ENCODE assay signal across 11 mouse cellular contexts in genomic region chr3:36449292-36450165, GRCm38 (mm10). TPM values are rescaled to one million over a fixed set of nuclear protein-coding genes. Genes with fewer than 3 reads are reported as not detected.
DNase-seq lines count a peak whose midpoint lies in the region; ATAC-seq and TF ChIP-seq lines count a peak whose summit lies in the region.
"Had no signal": no experiment of that assay in that cellular context is flagged by ENCODE, and none has a peak within 500 bp of the region (broad histone marks: within the 10 kb centered on the region; RNA-seq: fewer than 3 reads in every experiment).

No protein-coding gene starts in this region.

- no peaks in the 10 kb centered on the region; the same call in 1 of the 2 replicates for H3K4me1 ChIP-seq in kidney, postnatal 0 days (replicated peaks; ENCODE audit: insufficient read depth, low read length)
- H3K4me1 ChIP-seq in heart, embryonic 16.5 days (ENCODE audit: control insufficient read depth, insufficient read depth, low read length): peaks cover 33% of the 10 kb centered on the region
- H3K4me1 ChIP-seq in megakaryocyte, embryonic 14.5 days: peaks cover 38% of the 10 kb centered on the region
- H3K4me1 ChIP-seq in intestine, embryonic 16.5 days (ENCODE audit: control insufficient read depth, insufficient read depth, low read length): no peaks in the 10 kb centered on the region
- H3K4me1 ChIP-seq in forebrain, embryonic 11.5 days (replicated peaks; ENCODE audit: control insufficient read depth, insufficient read depth, low read length): no peaks in the 10 kb centered on the region
- H3K4me1 ChIP-seq: midbrain, embryonic 12.5 days had no signal

- peak overlapping the region; percentile 19; the same call in 1 of the 2 replicates for H3K27ac ChIP-seq in kidney, postnatal 0 days
- H3K27ac ChIP-seq in heart, embryonic 16.5 days (ENCODE audit: low read length): peak overlapping the region; percentile 83
- H3K27ac ChIP-seq in intestine, embryonic 16.5 days (ENCODE audit: low read length): no peak overlapping the region
- H3K27ac ChIP-seq in forebrain, embryonic 11.5 days (ENCODE audit: low read depth, low read length): no peak overlapping the region
- H3K27ac ChIP-seq: midbrain, embryonic 12.5 days had no signal

- no peak overlapping the region for H3K9ac ChIP-seq in kidney, postnatal 0 days (ENCODE audit: low read depth, low read length)
- peak overlapping the region; percentile 54 for H3K9ac ChIP-seq in heart, embryonic 16.5 days (ENCODE audit: low read length)
- no peak overlapping the region for H3K9ac ChIP-seq in intestine, embryonic 16.5 days (ENCODE audit: low read depth, low read length)
- H3K9ac ChIP-seq in forebrain, embryonic 11.5 days (ENCODE audit: low read length): no peak overlapping the region
- H3K9ac ChIP-seq: midbrain, embryonic 12.5 days had no signal

- peak; percentile 25 for DNase-seq in kidney, postnatal 0 days (ENCODE audit: low spot score)
- no peak for DNase-seq in kidney, postnatal 14 days
- DNase-seq in embryo, embryonic 10.5 days (ENCODE audit: low spot score): peak; percentile 36
- no peak for DNase-seq in forebrain, embryonic 11.5 days (ENCODE audit: low spot score)
- no peak for DNase-seq in layer of hippocampus, adult 9-11 months

- peak; percentile 53; the same call in 1 of the 2 replicates for ATAC-seq in kidney, postnatal 0 days (replicated peaks; ENCODE audit: low FRiP score, low read depth)
- peak; percentile 75 for ATAC-seq in heart, embryonic 16.5 days (replicated peaks; ENCODE audit: extremely low read depth, insufficient read depth, low FRiP score)
- no peak; the same call in 1 of the 2 replicates for ATAC-seq in intestine, embryonic 16.5 days
- no peak for ATAC-seq in forebrain, embryonic 11.5 days (replicated peaks; ENCODE audit: low FRiP score)
- ATAC-seq: intestine, postnatal 0 days had no signal

- WGBS in kidney, postnatal 0 days: 38% methylated on average over 20 of the region's 20 CpGs
- WGBS in heart, embryonic 16.5 days: 22% methylated on average over 20 of the region's 20 CpGs
- WGBS in intestine, embryonic 16.5 days: 49% methylated on average over 20 of the region's 20 CpGs
- 48% methylated on average over 20 of the region's 20 CpGs for WGBS in forebrain, embryonic 11.5 days

- H3K4me3 ChIP-seq in kidney, postnatal 0 days (replicated peaks; ENCODE audit: low read depth, low read length): no peak overlapping the region
- no peak overlapping the region for H3K4me3 ChIP-seq in heart, embryonic 16.5 days (ENCODE audit: low read length)
- peak overlapping the region; percentile 82 for H3K4me3 ChIP-seq in megakaryocyte, embryonic 14.5 days (replicated peaks)
- H3K4me3 ChIP-seq in intestine, embryonic 16.5 days (ENCODE audit: low read length): no peak overlapping the region
- H3K4me3 ChIP-seq in forebrain, embryonic 11.5 days (ENCODE audit: low read depth, low read length): no peak overlapping the region
- H3K4me3 ChIP-seq: midbrain, embryonic 12.5 days had no signal

- peaks cover 34% of the 10 kb centered on the region; the same call in 1 of the 2 replicates for H3K36me3 ChIP-seq in kidney, postnatal 0 days (ENCODE audit: insufficient read depth, low read length)
- peaks cover 48% of the 10 kb centered on the region for H3K36me3 ChIP-seq in heart, embryonic 16.5 days (ENCODE audit: control insufficient read depth, insufficient read depth)
- H3K36me3 ChIP-seq in megakaryocyte, embryonic 14.5 days (replicated peaks; ENCODE audit: low read length): peaks cover 68% of the 10 kb centered on the region
- peaks cover 5% of the 10 kb centered on the region; the same call in 1 of the 2 replicates for H3K36me3 ChIP-seq in intestine, embryonic 16.5 days (ENCODE audit: control insufficient read depth, insufficient read depth, low read length)
- H3K36me3 ChIP-seq in forebrain, embryonic 11.5 days (ENCODE audit: control insufficient read depth, insufficient read depth, low read length): no peaks in the 10 kb centered on the region; the same call in 1 of the 2 replicates
- H3K36me3 ChIP-seq: midbrain, embryonic 12.5 days had no signal

- H3K4me2 ChIP-seq in kidney, postnatal 0 days (ENCODE audit: low read length): no peak overlapping the region
- peak overlapping the region; percentile 19; the same call in 1 of the 2 replicates for H3K4me2 ChIP-seq in heart, embryonic 16.5 days (ENCODE audit: low read depth, low read length)
- no peak overlapping the region for H3K4me2 ChIP-seq in intestine, embryonic 16.5 days (ENCODE audit: low read depth, low read length)
- no peak overlapping the region for H3K4me2 ChIP-seq in forebrain, embryonic 11.5 days (ENCODE audit: low read depth, low read length, severe bottlenecking)
- H3K4me2 ChIP-seq: midbrain, embryonic 12.5 days had no signal

- H3K9me3 ChIP-seq in kidney, postnatal 0 days (replicated peaks; ENCODE audit: low read length): no peaks in the 10 kb centered on the region
- no peaks in the 10 kb centered on the region for H3K9me3 ChIP-seq in heart, embryonic 16.5 days (replicated peaks; ENCODE audit: control insufficient read depth, low read length)
- H3K9me3 ChIP-seq in megakaryocyte, embryonic 14.5 days: no peaks in the 10 kb centered on the region
- H3K9me3 ChIP-seq in intestine, embryonic 16.5 days (ENCODE audit: control insufficient read depth, low read length): no peaks in the 10 kb centered on the region
- H3K9me3 ChIP-seq in forebrain, embryonic 11.5 days (ENCODE audit: control insufficient read depth, low read length): no peaks in the 10 kb centered on the region
- H3K9me3 ChIP-seq: G1E; midbrain, embryonic 12.5 days had no signal

- TF ChIP-seq CTCF in kidney, postnatal 0 days (IDR thresholded peaks at IDR 0.05; ENCODE audit: low read depth): no peak

- H3K27me3 ChIP-seq in kidney, postnatal 0 days (ENCODE audit: insufficient read depth, low read length): no peaks in the 10 kb centered on the region
- no peaks in the 10 kb centered on the region for H3K27me3 ChIP-seq in heart, embryonic 16.5 days (ENCODE audit: control insufficient read depth, insufficient read depth, low read length)
- no peaks in the 10 kb centered on the region for H3K27me3 ChIP-seq in megakaryocyte, embryonic 14.5 days (replicated peaks)
- H3K27me3 ChIP-seq in intestine, embryonic 16.5 days (replicated peaks; ENCODE audit: control insufficient read depth, insufficient read depth, low read length): no peaks in the 10 kb centered on the region
- H3K27me3 ChIP-seq in forebrain, embryonic 11.5 days (ENCODE audit: control insufficient read depth, insufficient read depth, low read length): no peaks in the 10 kb centered on the region
- H3K27me3 ChIP-seq: midbrain, embryonic 12.5 days had no signal

RNA-seq across cellular contexts. Expression of gene Anxa5, which starts 26.2 kb away (rescaled TPM):
- 291 and 326 TPM in 2 replicates for polyA plus RNA-seq in kidney, postnatal 0 days (2015; fragmentation: Nextera tagmentation; extraction: Ambion mirVana)
- polyA plus RNA-seq in heart, embryonic 16.5 days (2015; fragmentation: Nextera tagmentation; extraction: Ambion mirVana): 453 and 471 TPM in 2 replicates
- polyA plus RNA-seq in megakaryocyte, embryonic 14.5 days (2012; ENCODE audit: insufficient read depth, low replicate concordance): 55.2 and 227 TPM in 2 replicates
- polyA plus RNA-seq in intestine, embryonic 16.5 days (2015; fragmentation: Nextera tagmentation; extraction: Ambion mirVana): 283 and 291 TPM in 2 replicates
- polyA plus RNA-seq in forebrain, embryonic 11.5 days (2014; fragmentation: Nextera tagmentation; extraction: Ambion mirVana): 85.6 and 111 TPM in 2 replicates

RNA-seq across cellular contexts. Expression of gene 1810062G17Rik, which starts 26.2 kb away (rescaled TPM):
- polyA plus RNA-seq in kidney, postnatal 0 days (2015; fragmentation: Nextera tagmentation; extraction: Ambion mirVana): 4.8 and 4.9 TPM in 2 replicates
- polyA plus RNA-seq in heart, embryonic 16.5 days (2015; fragmentation: Nextera tagmentation; extraction: Ambion mirVana): 1.00 and 1.7 TPM in 2 replicates
- polyA plus RNA-seq in megakaryocyte, embryonic 14.5 days (2012; ENCODE audit: insufficient read depth, low replicate concordance): not detected in 2 replicates
- polyA plus RNA-seq in intestine, embryonic 16.5 days (2015; fragmentation: Nextera tagmentation; extraction: Ambion mirVana): 1.6 and 2.3 TPM in 2 replicates
- polyA plus RNA-seq in forebrain, embryonic 11.5 days (2014; fragmentation: Nextera tagmentation; extraction: Ambion mirVana): 0.43 and 0.92 TPM in 2 replicates
- polyA plus RNA-seq: G1E; midbrain, embryonic 12.5 days had no signal

Comparison
In these comparisons a context has a peak if more than half of its experiments do, and no peak if none do; other contexts are left out.
1. DNase-seq: peak in kidney, postnatal 0 days (single experiment) and embryo, embryonic 10.5 days (single experiment); none in kidney, postnatal 14 days (single experiment), forebrain, embryonic 11.5 days (single experiment) and layer of hippocampus, adult 9-11 months (single experiment).
2. ATAC-seq: peak in kidney, postnatal 0 days (single experiment) and heart, embryonic 16.5 days (single experiment); none in intestine, embryonic 16.5 days (single experiment) and forebrain, embryonic 11.5 days (single experiment).
3. H3K27ac ChIP-seq: peak in kidney, postnatal 0 days (single experiment) and heart, embryonic 16.5 days (single experiment); none in intestine, embryonic 16.5 days (single experiment) and forebrain, embryonic 11.5 days (single experiment).